Mouse (Mus musculus) activated CD4-positive, CD25-positive, alpha-beta regulatory T cell, adult 9 weeks (primary cell): ENCODE results near the gene Olfr1281. TPM values are rescaled to one million over a fixed set of nuclear protein-coding genes. Genes with fewer than 3 reads are reported as not detected.

Experiments
- polyA plus RNA-seq: library from polyadenylated mRNA; unstranded; fragments of 100-300 nt; shearing (Covaris generic); gene quantifications from one replicate; pipeline ENCODE4 v1.2.1, GENCODE M21; 2017

Gene Olfr1281
- not detected for polyA plus RNA-seq

DNA sequence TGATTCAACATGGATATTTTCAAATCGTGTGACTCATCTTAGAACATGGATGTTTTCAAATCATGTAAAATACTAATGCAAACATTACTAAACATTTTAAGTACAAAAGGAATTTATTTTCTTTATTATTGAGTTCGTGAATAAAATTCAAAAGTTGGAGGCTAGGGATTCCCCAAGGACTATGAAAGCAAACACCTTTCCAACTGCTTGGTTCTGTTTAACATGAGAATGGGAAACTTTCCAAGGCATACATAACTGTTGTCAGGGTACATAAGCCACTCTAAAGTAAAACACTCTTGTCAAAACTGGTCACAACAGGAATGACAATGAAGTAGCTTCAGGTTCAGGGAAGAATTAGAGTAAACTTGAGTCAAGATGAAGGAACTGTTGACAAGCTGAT lies at the start of gene Olfr1281:
TSS of gene Olfr1281 (plus strand) at position 301 of the 400 bp plus-strand sequence.

DNA sequence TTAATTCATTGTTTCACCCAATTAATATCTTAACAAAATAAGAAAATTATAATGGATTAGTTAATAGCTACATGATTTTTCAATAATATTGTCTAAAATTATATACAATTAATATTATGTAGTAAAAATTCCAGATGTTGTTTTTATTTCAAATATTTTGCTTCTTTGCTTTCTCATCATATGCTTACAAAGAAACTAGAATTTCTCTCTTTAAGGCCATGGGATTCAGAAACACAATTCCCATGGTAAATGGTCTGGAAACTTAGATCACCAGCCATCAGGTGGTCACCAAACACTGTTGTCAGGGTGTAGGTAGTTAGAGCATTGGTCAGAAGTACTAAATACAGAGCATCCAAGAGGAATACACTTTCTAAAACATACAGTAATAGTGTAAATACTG lies 36.5 kb upstream of the Olfr1281 start, which contains the start of gene Olfr1278:
TSS of gene Olfr1278 (plus strand) at position 301 of the 400 bp plus-strand sequence.

DNA sequence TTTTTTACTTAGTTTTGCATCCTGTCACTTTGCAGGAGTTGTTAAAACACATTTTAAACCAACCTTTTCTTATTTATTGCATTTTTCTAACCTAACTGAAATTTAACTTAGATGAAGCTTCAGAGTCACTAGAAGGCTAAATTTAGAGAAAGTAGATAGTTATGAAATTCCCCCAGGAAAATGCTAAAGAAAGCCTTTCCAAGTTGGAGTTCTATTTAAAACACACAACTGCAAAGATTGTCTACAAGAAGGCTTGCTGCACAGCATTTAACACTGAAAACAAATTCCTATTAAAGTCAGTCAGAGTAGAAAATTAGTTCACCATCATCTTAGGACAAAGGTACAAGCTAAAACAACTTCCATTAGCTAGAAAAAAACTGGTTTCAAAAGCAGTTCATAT lies 25.9 kb upstream of the Olfr1281 start, which contains the start of gene Olfr1279:
TSS of gene Olfr1279 (plus strand) at position 262 of the 400 bp plus-strand sequence.

DNA sequence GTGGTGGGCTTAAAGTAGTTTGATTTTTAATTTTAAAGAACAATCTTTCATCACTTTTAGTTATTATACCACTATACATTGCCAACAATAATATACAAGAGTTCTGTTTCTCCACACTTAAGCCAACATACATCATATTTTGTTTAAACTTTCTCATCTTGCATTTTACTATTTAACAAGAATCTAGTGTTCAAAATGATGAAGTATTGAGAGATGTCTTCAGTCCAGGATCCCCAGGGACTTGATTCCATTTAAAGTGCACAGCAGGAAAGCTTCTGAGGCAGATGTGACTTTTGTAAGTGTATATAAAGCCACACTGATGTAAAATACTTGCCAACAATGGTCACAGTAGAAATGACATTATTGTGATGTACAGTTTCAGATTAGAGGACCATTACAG lies 12.6 kb upstream of the Olfr1281 start, which contains the start of gene Olfr1280:
TSS of gene Olfr1280 (plus strand) at position 301 of the 400 bp plus-strand sequence.

DNA sequence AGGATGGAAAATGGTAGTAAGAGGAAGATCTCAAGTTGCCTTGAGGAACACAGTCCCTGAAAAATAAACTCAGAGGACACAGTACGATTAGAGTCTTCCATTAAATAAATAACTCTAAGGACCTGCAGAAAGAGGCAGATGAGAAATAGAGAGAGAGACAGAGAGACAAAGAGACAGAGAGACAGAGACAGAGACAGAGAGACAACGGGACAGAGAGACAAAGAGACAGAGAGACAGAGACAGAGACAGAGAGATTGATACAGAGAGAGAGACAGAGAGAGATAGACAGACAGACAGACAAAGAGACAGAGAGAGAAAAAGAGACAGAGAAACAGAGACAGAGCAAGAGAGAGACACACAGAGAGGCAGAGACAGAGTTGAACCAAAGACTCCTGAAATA lies 9.7 kb downstream of the Olfr1281 start, which contains the start of gene Olfr1282:
TSS of gene Olfr1282 (minus strand) at position 101 of the 400 bp plus-strand sequence.

DNA sequence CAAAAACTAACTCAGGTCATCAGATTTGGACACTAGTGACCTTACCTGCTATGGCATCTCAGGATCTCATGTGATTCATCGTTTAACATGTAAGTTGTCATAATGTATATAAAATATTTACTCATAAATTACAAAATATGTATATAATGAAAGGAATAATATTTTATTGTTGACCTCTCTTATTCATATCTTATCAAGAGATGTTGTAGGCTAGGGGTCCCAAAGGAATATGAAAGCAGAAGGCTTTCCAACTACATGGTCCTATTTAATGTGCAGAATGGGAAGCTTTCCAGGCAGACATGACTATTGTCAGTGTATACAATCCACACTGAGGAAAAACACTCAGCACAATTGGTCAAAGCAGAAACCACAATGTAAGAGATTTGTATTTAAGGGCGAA lies 40.2 kb downstream of the Olfr1281 start, which contains the start of gene Olfr1283:
TSS of gene Olfr1283 (plus strand) at position 301 of the 400 bp plus-strand sequence.

DNA sequence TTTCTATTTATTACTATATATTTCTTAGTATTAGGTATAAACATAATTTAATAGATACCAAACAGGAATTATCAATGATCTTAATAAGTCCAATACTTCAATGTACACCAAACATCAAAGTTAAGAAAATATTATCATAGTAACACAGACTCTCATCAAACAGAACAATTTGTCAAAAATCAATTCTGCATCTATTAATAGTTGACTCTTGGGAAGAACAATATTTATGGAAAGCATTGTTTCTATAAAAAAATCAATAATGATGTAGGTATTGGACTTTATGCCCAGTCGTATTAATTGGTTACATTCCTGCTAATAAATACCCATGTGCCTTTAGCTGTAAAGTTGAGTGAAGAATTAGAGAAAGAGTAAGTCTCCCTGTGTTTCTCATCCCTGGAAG lies 48.9 kb downstream of the Olfr1281 start, which contains the start of gene Olfr1284:
TSS of gene Olfr1284 (plus strand) at position 301 of the 400 bp plus-strand sequence.

Other genes with a start within 250 kb of the Olfr1281 start
- gene Gm13941, start 220.5 kb upstream of the Olfr1281 start, polyA plus RNA-seq, result not detected
- not detected for gene Gm15130, start 173.6 kb upstream of the Olfr1281 start, polyA plus RNA-seq
- not detected for gene 4930430A15Rik, start 96.9 kb upstream of the Olfr1281 start, polyA plus RNA-seq
- not detected for gene Olfr1275, start 91.2 kb upstream of the Olfr1281 start, polyA plus RNA-seq
- gene Olfr1276, start 72.0 kb upstream of the Olfr1281 start, polyA plus RNA-seq, result not detected
- not detected for gene Olfr1277, start 52.4 kb upstream of the Olfr1281 start, polyA plus RNA-seq
- not detected for gene Olfr1278, start 36.4 kb upstream of the Olfr1281 start, polyA plus RNA-seq
- gene Olfr1279, start 25.9 kb upstream of the Olfr1281 start, polyA plus RNA-seq, result not detected
- gene Olfr1280, start 12.5 kb upstream of the Olfr1281 start, polyA plus RNA-seq, result not detected
- not detected for gene Olfr1282, start 9.6 kb downstream of the Olfr1281 start, polyA plus RNA-seq
- gene Olfr1283, start 40.3 kb downstream of the Olfr1281 start, polyA plus RNA-seq, result not detected
- gene Olfr1284, start 49.0 kb downstream of the Olfr1281 start, polyA plus RNA-seq, result not detected
- not detected for gene Olfr1286, start 96.6 kb downstream of the Olfr1281 start, polyA plus RNA-seq
- gene Olfr1287, start 122.6 kb downstream of the Olfr1281 start, polyA plus RNA-seq, result not detected
- not detected for gene Olfr1288, start 147.6 kb downstream of the Olfr1281 start, polyA plus RNA-seq
- not detected for gene Olfr1289, start 154.3 kb downstream of the Olfr1281 start, polyA plus RNA-seq
- not detected for gene Olfr1290, start 167.3 kb downstream of the Olfr1281 start, polyA plus RNA-seq
- gene Olfr1291-ps1, start 170.7 kb downstream of the Olfr1281 start, polyA plus RNA-seq, result not detected
- not detected for gene Olfr1293-ps, start 198.7 kb downstream of the Olfr1281 start, polyA plus RNA-seq
- gene Olfr1294, start 213.8 kb downstream of the Olfr1281 start, polyA plus RNA-seq, result not detected
- not detected for gene Olfr1295, start 243.2 kb downstream of the Olfr1281 start, polyA plus RNA-seq